Mouse (Mus musculus) limb, embryonic 10.5 days (tissue): ENCODE measurements around the gene 4930555G01Rik. TPM values are rescaled to one million over a fixed set of nuclear protein-coding genes. Genes with fewer than 3 reads are reported as not detected.
"Not testable (repeated sequence)": the region's sequence is repeated elsewhere in the genome, so short reads cannot be mapped to it uniquely, and the experiment has no call there.

Source experiments
- DNase-seq: peaks from one replicate; pipeline ENCODE4 v3.0.0-alpha.2; 2017; ENCODE audit warnings: low spot score
- H3K27ac ChIP-seq: fragments of 300-500 bp; sonication (generic); 2 replicates; pipeline ENCODE4 v1.5.1; 2016; ENCODE audit warnings: mild to moderate bottlenecking
- H3K27me3 ChIP-seq: fragments of 300-500 bp; sonication (generic); 2 replicates; pipeline ENCODE4 v1.6.1; 2016; ENCODE audit warnings: low read depth, mild to moderate bottlenecking; ENCODE audit not compliant: poor library complexity, severe bottlenecking
- H3K36me3 ChIP-seq: fragments of 300-500 bp; sonication (generic); 2 replicates; pipeline ENCODE4 v1.6.1; 2016; ENCODE audit warnings: mild to moderate bottlenecking, moderate library complexity
- H3K4me1 ChIP-seq: fragments of 300-500 bp; sonication (generic); 2 replicates; pipeline ENCODE4 v1.6.1; 2016
- H3K4me3 ChIP-seq: fragments of 300-500 bp; sonication (generic); 2 replicates; pipeline ENCODE4 v1.5.1; 2016; ENCODE audit warnings: mild to moderate bottlenecking, moderate library complexity
- H3K9me3 ChIP-seq: fragments of 300-500 bp; sonication (generic); replicated peaks from 2 replicates; pipeline ENCODE4 v1.6.1; 2016; ENCODE audit warnings: mild to moderate bottlenecking
- WGBS: fragments of 180-500 bp; shearing (Covaris S2); methylation state at CpG from one replicate; pipeline ENCODE4 v1.1.7; 2016; 5-methylcytosine and 5-hydroxymethylcytosine counted together
- polyA plus RNA-seq: library from polyadenylated mRNA; unstranded; fragments of >200 nt; fragmentation: Nextera tagmentation; extraction: Ambion mirVana; gene quantifications from 2 replicates; pipeline ENCODE4 v1.2.1, GENCODE M21; 2016

4930555G01Rik gene
- not detected in 2 replicates for polyA plus RNA-seq

- H3K27ac ChIP-seq, DNase-seq, H3K27me3 ChIP-seq, H3K36me3 ChIP-seq, H3K4me1 ChIP-seq, H3K9me3 ChIP-seq, H3K4me3 ChIP-seq: not testable (repeated sequence)
- WGBS = no CpG with 5 or more reads among the region's 3 CpGs
These were observed at the start of gene 4930555G01Rik for GRCm38 (mm10) chr14:5050329-5050728. Gene 4930555G01Rik, plus strand, starts transcription at chr14:5050629.

- not testable (repeated sequence) for H3K4me3 ChIP-seq, H3K4me1 ChIP-seq, H3K36me3 ChIP-seq, H3K9me3 ChIP-seq, H3K27ac ChIP-seq, DNase-seq, H3K27me3 ChIP-seq
- 77% methylated on average over 1 of the region's 2 CpGs for WGBS
These were observed 34.8 kb upstream of the 4930555G01Rik start, which contains the start of gene Gm3298 for GRCm38 (mm10) chr14:5015591-5015990. Gene Gm3298, plus strand, starts transcription at chr14:5015891.

- not testable (repeated sequence) for H3K9me3 ChIP-seq, H3K27me3 ChIP-seq, H3K4me1 ChIP-seq, H3K36me3 ChIP-seq
- WGBS = 3% methylated on average over 37 of the region's 63 CpGs
- peak; percentile 52 for DNase-seq
- Histone ChIP-seq H3K4me3 (peak within 1 kb of the TSS; percentile 50), H3K27ac (peak within 1 kb of the TSS; percentile 72)
These were observed 20.4 kb downstream of the 4930555G01Rik start, which contains the start of gene Gm8281 for GRCm38 (mm10) chr14:5070611-5071490. Gene Gm8281, plus strand, starts transcription at chr14:5071040.

Other genes with a start within 250 kb of the 4930555G01Rik start
- gene Gm3269, start 212.5 kb upstream of the 4930555G01Rik start, polyA plus RNA-seq = not detected in 2 replicates
- 0.46 and 1.4 TPM in 2 replicates for gene Gm3264, start 195.1 kb upstream of the 4930555G01Rik start, polyA plus RNA-seq
- not detected in 2 replicates for gene Gm3278, start 158.2 kb upstream of the 4930555G01Rik start, polyA plus RNA-seq
- not detected in 2 replicates for gene Gm8297, start 66.7 kb upstream of the 4930555G01Rik start, polyA plus RNA-seq
- gene Gm3298, start 34.7 kb upstream of the 4930555G01Rik start, polyA plus RNA-seq = not detected in 2 replicates
- 1.1 and 1.6 TPM in 2 replicates for gene Gm8281, start 20.4 kb downstream of the 4930555G01Rik start, polyA plus RNA-seq
- gene Gm8279, start 80.9 kb downstream of the 4930555G01Rik start, polyA plus RNA-seq = not detected in 2 replicates
- not detected in 2 replicates for gene Gm3317, start 113.9 kb downstream of the 4930555G01Rik start, polyA plus RNA-seq
- gene Gm8271, start 135.2 kb downstream of the 4930555G01Rik start, polyA plus RNA-seq = not detected in 2 replicates
- not detected in 2 replicates for gene Gm3526, start 210.0 kb downstream of the 4930555G01Rik start, polyA plus RNA-seq